Mouse (Mus musculus): ENCODE results near the gene A630076J17Rik.

GRCm38 (mm10) chr3:107273820-107274219 lies 43.4 kb downstream of the A630076J17Rik start:
- TF ChIP-seq EP300 (IDR thresholded peaks at IDR 0.05; ENCODE audit: low read depth): no peak
- peak; percentile 88 for TF ChIP-seq CTCF (IDR thresholded peaks at IDR 0.05; ENCODE audit: low read depth)
